Mouse (Mus musculus) T-cell, adult 2 months (primary cell): ENCODE measurements around the gene Atg2a.

Experiments
- DNase-seq: peaks from one replicate; pipeline ENCODE4 v3.0.0; 2022; ENCODE audit warnings: low spot score

Atg2a gene

GRCm38 (mm10) chr19:6241274-6242107, at the start of gene Atg2a:
Atg2a (plus strand) TSS chr19:6241668.
- peak; percentile 99 for DNase-seq

- no peak for DNase-seq
Measured at GRCm38 (mm10) chr19:6204265-6204664, 37.2 kb upstream of the Atg2a start.

GRCm38 (mm10) chr19:6206716-6207115, 34.8 kb upstream of the Atg2a start:
- DNase-seq: no peak

GRCm38 (mm10) chr19:6216046-6216705, 25.3 kb upstream of the Atg2a start:
- no peak for DNase-seq

- DNase-seq: no peak
Measured at GRCm38 (mm10) chr19:6218606-6219005, 22.9 kb upstream of the Atg2a start.

DNA sequence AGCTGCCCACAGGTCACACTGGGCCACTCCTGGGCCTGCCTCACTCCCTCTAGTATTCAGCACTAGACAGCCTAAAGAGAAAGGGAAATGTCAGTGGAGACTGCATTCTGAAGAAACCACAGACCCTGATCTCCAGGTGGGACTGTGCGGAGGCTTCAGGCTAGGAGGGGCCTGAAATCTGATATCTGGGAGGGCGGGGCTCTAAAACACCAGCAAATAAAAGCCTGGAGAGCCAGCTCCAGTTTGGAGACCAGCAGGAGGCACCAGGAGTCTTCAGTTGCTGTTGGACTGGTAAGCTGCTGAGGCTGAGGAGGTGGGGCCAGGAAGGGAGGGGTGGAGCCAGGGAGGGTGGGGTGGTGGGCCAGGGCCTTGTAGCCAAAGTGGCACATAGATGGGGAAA, 15.3 kb upstream of the Atg2a start, which contains the start of gene Gpha2:
Gene Gpha2, plus strand, starts transcription at position 246 of the 400 bp plus-strand sequence.
- no peak for DNase-seq

- no peak for DNase-seq
Measured at GRCm38 (mm10) chr19:6226763-6227162, 14.7 kb upstream of the Atg2a start.

DNA sequence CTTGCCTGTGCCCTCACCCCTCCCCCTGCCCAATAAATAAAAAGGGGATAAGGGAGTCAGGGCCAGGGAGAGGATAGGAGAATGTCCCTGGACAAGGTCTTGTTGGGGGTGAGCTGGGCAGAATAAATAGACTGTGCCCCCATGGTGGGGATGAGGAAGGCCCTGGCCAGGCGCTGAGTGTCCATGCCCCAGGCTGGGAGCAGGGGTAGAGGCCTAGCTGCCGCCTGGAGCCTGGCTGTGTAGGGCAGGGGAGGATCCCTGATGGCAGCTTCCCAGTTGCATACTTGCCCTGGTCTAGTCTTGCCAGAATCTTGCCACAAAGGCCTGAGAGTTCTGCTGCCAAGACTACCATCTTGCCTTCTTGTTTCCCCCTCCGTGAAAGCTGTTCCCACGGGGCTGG, 13.6 kb upstream of the Atg2a start:
- DNase-seq: no peak

GRCm38 (mm10) chr19:6230411-6230810, 11.1 kb upstream of the Atg2a start:
- no peak for DNase-seq

GRCm38 (mm10) chr19:6231036-6231435, 10.4 kb upstream of the Atg2a start:
- no peak for DNase-seq

DNA sequence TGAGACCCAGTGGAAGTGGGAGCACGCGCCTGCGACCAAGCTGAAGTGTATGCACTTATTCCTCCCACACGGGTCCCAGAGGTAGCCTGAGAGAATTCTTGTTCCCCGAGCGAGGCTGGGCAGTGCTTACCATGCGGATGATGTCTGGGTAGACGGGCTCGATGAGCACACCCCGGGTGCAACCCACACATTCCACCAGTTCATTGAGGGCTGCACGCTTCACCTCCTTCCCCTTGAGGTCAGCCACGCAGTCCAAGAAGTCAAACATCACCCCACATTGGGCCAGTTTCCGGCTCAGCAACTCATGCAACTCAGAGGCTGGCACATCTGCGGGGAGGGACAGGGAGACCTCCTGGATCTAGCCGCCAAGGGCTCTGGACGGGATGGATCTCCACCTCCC, 7.8 kb upstream of the Atg2a start:
- DNase-seq: no peak

- DNase-seq: no peak
Measured at GRCm38 (mm10) chr19:6234337-6235083, 7.0 kb upstream of the Atg2a start.

DNA sequence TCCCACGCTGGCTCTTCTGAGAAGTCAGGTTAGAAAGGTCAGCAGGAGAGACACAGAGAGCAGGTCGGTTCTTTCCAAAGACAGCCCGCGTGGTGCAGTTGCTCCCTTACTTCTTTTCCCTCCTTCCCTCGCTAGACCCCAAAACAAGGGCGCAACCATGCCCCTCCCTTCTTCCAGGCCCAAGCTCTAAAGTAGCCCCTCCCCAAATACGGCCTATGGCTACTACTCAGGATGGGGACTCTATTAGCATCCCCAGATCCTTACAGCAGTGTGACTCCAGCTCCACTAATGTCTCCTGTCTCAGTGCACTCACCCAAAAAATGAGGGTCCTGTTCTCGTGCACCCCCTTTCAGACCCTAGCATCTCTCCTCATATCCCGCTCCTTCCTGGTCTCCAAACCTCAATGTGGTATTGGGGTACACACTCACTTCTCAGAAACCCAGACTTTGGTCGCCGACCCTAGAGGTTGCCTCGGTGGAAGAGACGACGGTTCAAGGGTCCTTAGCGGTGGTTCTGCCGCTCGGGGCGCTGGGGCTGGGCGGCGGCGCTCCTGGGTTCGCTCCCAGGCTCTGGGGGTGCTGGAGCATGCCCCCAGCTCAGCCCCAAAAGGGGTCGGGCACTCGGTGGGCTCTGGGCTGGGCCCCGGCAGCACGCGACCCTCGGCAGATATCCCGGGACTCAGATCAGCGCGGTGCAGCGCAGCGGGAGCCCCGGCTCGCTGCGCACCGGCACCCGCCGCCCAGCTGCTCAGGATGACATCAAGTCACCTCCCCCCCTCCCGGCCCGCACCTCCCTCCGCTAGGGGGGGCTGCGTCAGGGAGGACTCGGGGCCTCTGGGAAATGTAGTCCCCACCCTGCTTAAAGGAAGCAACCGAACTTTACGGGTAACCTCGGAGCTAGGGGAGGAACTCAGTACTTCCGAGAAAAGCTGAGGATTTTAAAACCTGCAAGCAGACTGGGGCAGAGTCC, 6.1 kb upstream of the Atg2a start, which contains the start of gene Ppp2r5b:
Gene Ppp2r5b, minus strand, starts transcription at position 789 of the 969 bp plus-strand sequence.
- peak; percentile 95 for DNase-seq

GRCm38 (mm10) chr19:6236053-6236441, 5.4 kb upstream of the Atg2a start:
- peak; percentile 72 for DNase-seq

DNA sequence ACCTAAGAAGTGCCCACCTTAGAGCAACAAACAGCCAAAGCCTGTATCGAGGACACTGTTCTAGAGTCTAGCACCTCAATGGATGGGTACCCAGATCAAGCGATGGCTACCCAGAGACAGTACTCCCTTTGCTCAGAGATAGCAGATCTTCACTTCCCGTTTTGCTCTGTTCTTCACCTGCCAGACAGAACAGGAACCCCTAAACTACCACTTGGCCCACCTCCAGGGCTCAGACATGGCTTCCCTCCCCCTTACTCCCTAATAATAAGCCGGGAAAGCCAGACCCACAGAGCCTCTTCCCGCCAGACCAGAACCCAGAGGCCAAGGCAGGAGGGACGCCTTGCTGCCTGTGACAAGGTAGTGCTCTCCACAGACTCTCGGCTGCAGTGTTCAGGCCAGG, 4.6 kb upstream of the Atg2a start:
- no peak for DNase-seq

DNA sequence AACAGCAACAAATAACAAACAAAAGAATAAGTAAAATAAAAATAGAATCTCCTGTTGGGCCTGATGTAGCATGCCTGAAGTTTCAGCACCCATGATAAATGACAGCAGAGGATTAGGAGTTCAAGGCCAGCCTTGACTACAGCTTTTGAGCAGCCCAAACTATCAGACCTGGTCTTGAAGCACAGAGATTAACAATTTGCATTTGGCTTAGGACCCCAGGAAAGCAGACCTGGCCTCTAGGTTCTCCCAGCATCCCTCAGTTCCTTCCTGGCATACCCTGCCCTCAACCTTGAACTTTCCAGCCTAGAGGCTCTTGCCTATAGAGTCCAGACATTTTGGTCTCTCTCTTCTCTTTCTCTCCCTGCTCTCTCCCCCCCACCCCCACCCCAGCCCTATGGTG, 2.7 kb upstream of the Atg2a start:
- DNase-seq: no peak

GRCm38 (mm10) chr19:6240136-6240535, 1.3 kb upstream of the Atg2a start:
- no peak for DNase-seq

DNA sequence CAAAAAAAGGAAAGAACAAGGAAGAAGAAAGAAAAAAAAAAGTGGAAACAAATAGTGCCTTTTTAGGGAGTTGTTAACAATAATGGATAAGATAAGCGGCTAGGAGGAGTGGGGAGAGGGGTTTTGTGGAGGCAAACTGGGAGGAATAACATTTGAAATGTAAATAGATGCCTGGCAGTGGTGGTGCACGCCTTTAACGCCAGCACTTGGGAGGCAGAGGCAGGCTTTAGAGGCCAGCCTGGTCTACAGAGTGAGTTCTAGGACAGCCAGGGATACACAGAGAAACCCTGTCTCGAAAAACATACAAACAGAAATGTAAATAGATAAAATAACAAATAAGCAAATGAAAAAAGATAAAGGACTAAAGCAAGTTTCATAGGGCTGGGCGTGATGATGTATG, 743 bp upstream of the Atg2a start:
- DNase-seq: no peak

GRCm38 (mm10) chr19:6242281-6242680, 813 bp downstream of the Atg2a start:
- DNase-seq: peak; percentile 92

DNA sequence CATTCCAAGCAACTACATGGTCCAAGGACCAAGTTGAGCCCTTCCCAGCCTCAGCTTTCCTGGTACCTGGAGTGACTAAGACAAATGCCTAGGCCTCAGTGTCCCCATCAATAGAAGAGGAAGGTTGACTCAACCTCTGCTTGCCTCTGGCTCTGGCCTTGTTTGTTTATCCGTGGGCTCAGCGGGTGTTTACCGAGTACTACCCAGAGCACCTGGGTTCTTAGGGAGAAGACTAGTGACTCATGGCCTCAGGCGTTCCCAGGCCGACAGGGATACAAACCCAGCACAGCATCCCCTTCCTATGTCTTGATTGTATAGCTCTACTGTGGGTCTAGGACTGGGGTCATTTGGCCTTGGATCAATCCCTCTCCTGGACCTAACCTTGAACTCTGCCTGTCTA, 1.8 kb downstream of the Atg2a start:
- no peak for DNase-seq

GRCm38 (mm10) chr19:6245806-6246205, 4.3 kb downstream of the Atg2a start:
- no peak for DNase-seq
